Mouse (Mus musculus) midbrain, embryonic 13.5 days (tissue): ENCODE measurements at regions not wholly inside any gene's neighbourhood (a gene's known extent, or its start where the extent isn't known, plus 50 kb on each side); places are given as distances from the start of the nearest gene placed in this dataset.

Source experiments
- ATAC-seq: fragments of 200-750 bp; cut with Nextera tagmentation; 2 replicates; pipeline ENCODE4 v1.8.0; 2017; ENCODE audit warnings: mild to moderate bottlenecking, moderate TSS enrichment, moderate library complexity
- H3K27ac ChIP-seq: fragments of 300-500 bp; sonication (generic); 2 replicates; pipeline ENCODE4 v1.5.1; 2015; ENCODE audit warnings: inconsistent platforms, mild to moderate bottlenecking, moderate library complexity
- H3K27me3 ChIP-seq: fragments of 300-500 bp; sonication (generic); 2 replicates; pipeline ENCODE4 v1.6.1; 2015; ENCODE audit warnings: mild to moderate bottlenecking, inconsistent platforms
- H3K36me3 ChIP-seq: fragments of 300-500 bp; sonication (generic); 2 replicates; pipeline ENCODE4 v1.6.1; 2015; ENCODE audit warnings: mild to moderate bottlenecking, inconsistent platforms
- H3K4me1 ChIP-seq: fragments of 300-500 bp; sonication (generic); replicated peaks from 2 replicates; pipeline ENCODE4 v1.6.1; 2015; ENCODE audit warnings: inconsistent platforms
- H3K4me2 ChIP-seq: fragments of 300-500 bp; sonication (generic); replicated peaks from 2 replicates; pipeline ENCODE4 v1.6.1; 2015; ENCODE audit warnings: moderate library complexity, mild to moderate bottlenecking, inconsistent platforms
- H3K4me3 ChIP-seq: fragments of 300-500 bp; sonication (generic); replicated peaks from 2 replicates; pipeline ENCODE4 v1.5.1; 2015; ENCODE audit warnings: mild to moderate bottlenecking, inconsistent platforms
- H3K9ac ChIP-seq: fragments of 300-500 bp; sonication (generic); replicated peaks from 2 replicates; pipeline ENCODE4 v1.6.1; 2015; ENCODE audit warnings: mild to moderate bottlenecking, inconsistent platforms
- H3K9me3 ChIP-seq: fragments of 300-500 bp; sonication (generic); 2 replicates; pipeline ENCODE4 v1.6.1; 2016; ENCODE audit warnings: mild to moderate bottlenecking, inconsistent platforms
- WGBS: fragments of 180-500 bp; shearing (Covaris S2); methylation state at CpG from one replicate; pipeline ENCODE4 v1.1.7; 2015; 5-methylcytosine and 5-hydroxymethylcytosine counted together

DNA sequence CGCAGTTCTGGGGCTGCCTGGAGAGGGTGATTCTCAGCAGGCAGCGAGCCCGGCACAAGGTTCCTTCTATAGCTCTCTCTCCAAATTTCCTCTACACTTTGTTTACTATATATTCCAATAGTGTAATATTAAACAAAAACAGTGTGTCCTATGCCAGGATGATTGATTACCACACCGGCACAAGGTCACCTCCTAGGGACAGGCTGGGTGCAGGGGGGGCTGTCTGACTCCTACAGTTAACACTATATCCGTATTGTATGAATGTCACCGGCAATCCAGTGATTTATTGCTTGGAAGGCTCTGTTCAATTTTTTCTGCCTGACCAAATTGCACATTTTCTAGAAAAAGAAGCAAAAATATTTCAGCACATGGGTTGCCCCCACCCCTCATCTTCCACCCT is 305.9 kb upstream of the Mgmt start:
- H3K27ac ChIP-seq, result no peak overlapping the region

DNA sequence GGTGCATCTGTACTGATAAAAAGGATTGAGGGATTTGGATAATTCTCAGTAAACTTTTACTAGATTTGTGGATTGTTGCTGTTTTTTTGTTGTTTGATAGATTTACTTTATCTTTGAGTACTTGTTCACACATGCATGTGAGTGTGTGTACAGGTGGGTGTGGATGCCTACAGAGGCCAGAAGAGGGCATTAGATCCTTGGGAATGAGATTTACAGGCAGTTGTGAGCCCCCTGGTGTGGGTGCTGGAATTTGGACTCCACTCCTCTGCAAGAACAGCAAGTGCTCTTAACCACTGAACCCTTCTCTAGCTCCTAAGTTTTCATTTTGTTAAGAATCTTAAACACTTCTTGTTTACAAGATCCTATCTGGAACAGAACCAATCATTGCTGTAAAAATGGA is 303.5 kb upstream of the Mgmt start:
- no peaks in the 10 kb centered on the region for H3K27me3 ChIP-seq
- ATAC-seq, result no peak
- H3K4me2 ChIP-seq, result no peak overlapping the region
- H3K27ac ChIP-seq, result no peak overlapping the region
- no peak overlapping the region for H3K4me3 ChIP-seq
- H3K4me1 ChIP-seq, result peaks cover 6% of the 10 kb centered on the region; the same call in 1 of the 2 replicates
- H3K9ac ChIP-seq, result no peak overlapping the region
- H3K36me3 ChIP-seq, result no peaks in the 10 kb centered on the region
- no peaks in the 10 kb centered on the region for H3K9me3 ChIP-seq

More for the DNA sequence above, 305.9 kb upstream of the Mgmt start:
- 84% methylated on average over 6 of the region's 6 CpGs for WGBS
- peaks cover 9% of the 10 kb centered on the region; the same call in 1 of the 2 replicates for H3K27me3 ChIP-seq
- H3K36me3 ChIP-seq, result no peaks in the 10 kb centered on the region
- no peak overlapping the region for H3K9ac ChIP-seq
- H3K4me3 ChIP-seq, result no peak overlapping the region
- H3K4me1 ChIP-seq, result peaks cover 16% of the 10 kb centered on the region; the same call in 1 of the 2 replicates
- no peak for ATAC-seq
- no peak overlapping the region for H3K4me2 ChIP-seq
- no peaks in the 10 kb centered on the region for H3K9me3 ChIP-seq

- ATAC-seq, result no peak
- 83% methylated on average over 7 of the region's 7 CpGs for WGBS
Measured at GRCm38 (mm10) chr7:136607278-136608120, 286.9 kb upstream of the Mgmt start.

GRCm38 (mm10) chr7:136613496-136613895 is 280.9 kb upstream of the Mgmt start:
- H3K27ac ChIP-seq, result no peak overlapping the region
- H3K36me3 ChIP-seq, result no peaks in the 10 kb centered on the region
- no peaks in the 10 kb centered on the region for H3K9me3 ChIP-seq
- H3K4me3 ChIP-seq, result no peak overlapping the region
- H3K9ac ChIP-seq, result no peak overlapping the region
- no peak for ATAC-seq
- H3K4me2 ChIP-seq, result no peak overlapping the region
- WGBS, result 66% methylated on average over 4 of the region's 4 CpGs
- peaks cover 3% of the 10 kb centered on the region; the same call in 1 of the 2 replicates for H3K4me1 ChIP-seq
- H3K27me3 ChIP-seq, result no peaks in the 10 kb centered on the region; the same call in 1 of the 2 replicates

More at GRCm38 (mm10) chr7:136607278-136608120, 286.9 kb upstream of the Mgmt start:
- no peaks in the 10 kb centered on the region for H3K36me3 ChIP-seq
- H3K9ac ChIP-seq, result no peak overlapping the region
- H3K9me3 ChIP-seq, result no peaks in the 10 kb centered on the region
- H3K4me1 ChIP-seq, result no peaks in the 10 kb centered on the region
- no peaks in the 10 kb centered on the region; the same call in 1 of the 2 replicates for H3K27me3 ChIP-seq
- no peak overlapping the region for H3K4me3 ChIP-seq
- no peak overlapping the region for H3K27ac ChIP-seq
- no peak overlapping the region for H3K4me2 ChIP-seq

- ATAC-seq, result no peak
- whole genome bisulfite sequencing, result 51% methylated on average over 4 of the region's 4 CpGs
- H3K9me3 ChIP-seq, result no peaks in the 10 kb centered on the region
Measured at GRCm38 (mm10) chr7:136624496-136624895, 269.9 kb upstream of the Mgmt start.

DNA sequence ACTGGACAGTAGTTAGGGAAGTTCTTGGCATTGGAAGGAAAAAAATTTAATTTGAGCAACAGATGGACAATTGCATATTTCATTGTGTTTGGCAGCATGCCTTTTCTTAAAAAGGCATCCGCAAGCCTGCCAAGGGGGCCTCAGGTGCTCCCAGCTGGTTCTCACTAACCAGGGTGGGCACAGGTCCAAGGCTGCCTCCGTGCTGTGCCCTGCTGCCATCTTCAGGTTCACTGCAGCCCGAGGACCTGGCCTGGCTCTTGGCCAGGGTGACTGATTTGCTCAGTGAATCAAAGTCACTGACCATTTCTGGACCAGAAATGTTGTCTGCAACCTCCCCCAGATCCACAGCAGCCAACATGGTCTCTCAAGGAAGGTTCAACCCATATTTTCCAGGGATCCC is 263.3 kb upstream of the Mgmt start:
- H3K9ac ChIP-seq, result no peak overlapping the region
- H3K4me1 ChIP-seq, result no peaks in the 10 kb centered on the region
- H3K36me3 ChIP-seq, result no peaks in the 10 kb centered on the region
- no peak overlapping the region for H3K27ac ChIP-seq
- 70% methylated on average over 3 of the region's 3 CpGs for WGBS
- ATAC-seq, result no peak
- no peaks in the 10 kb centered on the region for H3K9me3 ChIP-seq
- no peak overlapping the region for H3K4me2 ChIP-seq
- H3K4me3 ChIP-seq, result no peak overlapping the region
- H3K27me3 ChIP-seq, result 0 out of 2 replicates have a peak, but pooled peaks cover 2% of the 10 kb centered on the region

More at GRCm38 (mm10) chr7:136624496-136624895, 269.9 kb upstream of the Mgmt start:
- Histone ChIP-seq H3K9ac (no peak overlapping the region), H3K4me1 (no peaks in the 10 kb centered on the region), H3K27me3 (0 out of 2 replicates have a peak, but pooled peaks cover 10% of the 10 kb centered on the region), H3K4me3 (no peak overlapping the region), H3K4me2 (no peak overlapping the region), H3K36me3 (no peaks in the 10 kb centered on the region), H3K27ac (no peak overlapping the region)

GRCm38 (mm10) chr7:136640160-136640559 is 254.3 kb upstream of the Mgmt start:
- no peak overlapping the region for H3K4me2 ChIP-seq
- WGBS, result 41% methylated on average over 5 of the region's 5 CpGs
- H3K9ac ChIP-seq, result no peak overlapping the region
- H3K4me3 ChIP-seq, result no peak overlapping the region
- no peaks in the 10 kb centered on the region for H3K27me3 ChIP-seq
- no peak for ATAC-seq
- no peaks in the 10 kb centered on the region for H3K36me3 ChIP-seq
- no peaks in the 10 kb centered on the region for H3K9me3 ChIP-seq
- no peak overlapping the region for H3K27ac ChIP-seq
- H3K4me1 ChIP-seq, result no peaks in the 10 kb centered on the region

DNA sequence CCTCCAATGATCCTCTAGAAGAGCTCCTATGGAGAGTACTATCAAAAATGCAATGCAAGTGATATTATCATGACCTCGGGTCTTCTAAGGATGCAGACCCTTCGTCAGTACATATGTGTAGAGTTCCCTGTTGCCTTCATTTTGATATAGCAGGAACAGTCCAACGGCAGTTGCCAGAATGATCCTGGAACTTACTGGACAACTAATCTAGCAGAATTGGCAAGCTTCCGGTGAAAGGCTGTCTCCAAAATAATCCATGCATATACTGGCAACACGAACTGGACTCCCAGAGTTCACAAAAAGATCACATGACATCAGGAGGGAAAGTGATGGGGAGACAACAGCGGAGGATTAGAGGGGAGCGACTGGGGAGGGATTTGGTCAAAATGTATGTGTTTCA is 253.6 kb upstream of the Mgmt start:
- Histone ChIP-seq H3K27me3 (no peaks in the 10 kb centered on the region), H3K4me2 (no peak overlapping the region), H3K9ac (no peak overlapping the region), H3K27ac (no peak overlapping the region), H3K9me3 (no peaks in the 10 kb centered on the region), H3K4me1 (no peaks in the 10 kb centered on the region), H3K4me3 (no peak overlapping the region), H3K36me3 (no peaks in the 10 kb centered on the region)
- 92% methylated on average over 7 of the region's 7 CpGs for WGBS
- ATAC-seq, result no peak

GRCm38 (mm10) chr7:136649796-136650195 is 244.6 kb upstream of the Mgmt start:
- H3K36me3 ChIP-seq, result no peaks in the 10 kb centered on the region
- H3K27ac ChIP-seq, result no peak overlapping the region
- H3K4me1 ChIP-seq, result no peaks in the 10 kb centered on the region
- no peak for ATAC-seq
- no peak overlapping the region for H3K4me3 ChIP-seq
- H3K27me3 ChIP-seq, result no peaks in the 10 kb centered on the region
- no peak overlapping the region for H3K9ac ChIP-seq
- WGBS, result 87% methylated on average over 4 of the region's 4 CpGs
- no peak overlapping the region for H3K4me2 ChIP-seq
- no peaks in the 10 kb centered on the region for H3K9me3 ChIP-seq

- peaks cover 14% of the 10 kb centered on the region for H3K27me3 ChIP-seq
- no peak overlapping the region for H3K27ac ChIP-seq
- H3K4me3 ChIP-seq, result no peak overlapping the region
- H3K9ac ChIP-seq, result no peak overlapping the region
- no peak overlapping the region for H3K4me2 ChIP-seq
- no peaks in the 10 kb centered on the region for H3K9me3 ChIP-seq
- no peaks in the 10 kb centered on the region for H3K36me3 ChIP-seq
- no peak for ATAC-seq
- no peaks in the 10 kb centered on the region; the same call in 1 of the 2 replicates for H3K4me1 ChIP-seq
Measured at GRCm38 (mm10) chr7:136659930-136660329, 234.5 kb upstream of the Mgmt start.

GRCm38 (mm10) chr7:136660401-136660800 is 234.0 kb upstream of the Mgmt start:
- Histone ChIP-seq H3K9ac (no peak overlapping the region), H3K4me3 (no peak overlapping the region), H3K4me1 (no peaks in the 10 kb centered on the region; the same call in 1 of the 2 replicates), H3K4me2 (no peak overlapping the region), H3K27me3 (peaks cover 14% of the 10 kb centered on the region), H3K36me3 (no peaks in the 10 kb centered on the region), H3K9me3 (no peaks in the 10 kb centered on the region), H3K27ac (no peak overlapping the region)
- 60% methylated on average over 2 of the region's 2 CpGs for WGBS
- no peak for ATAC-seq

DNA sequence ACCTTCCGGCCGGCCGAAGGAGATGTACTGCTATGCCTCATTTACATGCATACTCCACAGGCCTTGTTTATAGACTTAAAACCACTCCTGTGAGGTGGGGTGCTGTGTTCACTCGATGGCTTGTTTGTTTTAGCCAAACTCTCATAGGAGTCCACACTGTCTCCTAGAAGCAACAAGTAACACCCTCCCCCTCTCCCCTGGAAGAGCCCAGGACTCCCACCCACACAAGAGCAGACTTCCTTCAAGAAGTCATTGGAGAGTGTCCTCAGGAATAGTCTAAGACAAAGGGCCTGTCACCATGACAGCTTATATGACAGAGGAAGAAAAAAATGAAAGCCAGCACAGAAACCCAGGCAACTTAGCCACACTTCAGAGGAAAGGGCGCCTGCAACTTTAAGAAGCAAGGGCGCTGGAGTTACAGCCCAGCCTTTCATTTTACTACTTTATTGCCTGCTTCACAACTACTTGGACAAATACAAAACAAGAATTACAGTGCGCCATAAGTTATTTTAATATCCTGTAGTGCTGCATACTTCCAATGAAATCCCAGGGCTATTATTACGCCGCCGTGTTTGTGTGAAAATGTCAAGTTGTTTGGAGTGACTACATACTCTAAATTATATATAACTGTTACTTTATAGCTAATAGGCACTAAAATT is 229.9 kb upstream of the Mgmt start:
- Histone ChIP-seq H3K9ac (no peak overlapping the region), H3K27me3 (peaks cover 49% of the 10 kb centered on the region), H3K36me3 (no peaks in the 10 kb centered on the region), H3K9me3 (no peaks in the 10 kb centered on the region), H3K4me2 (no peak overlapping the region), H3K4me1 (peaks cover 8% of the 10 kb centered on the region; the same call in 1 of the 2 replicates), H3K4me3 (no peak overlapping the region), H3K27ac (no peak overlapping the region)
- WGBS, result 69% methylated on average over 10 of the region's 10 CpGs
- no peak for ATAC-seq
